Mouse (Mus musculus) liver, embryonic 15.5 days (tissue): Measurements from ENCODE around the gene Galnt2. TPM values are rescaled to one million over a fixed set of nuclear protein-coding genes. Genes with fewer than 3 reads are reported as not detected.

Experiments
- ATAC-seq: fragments of 200-750 bp; cut with Nextera tagmentation; 2 replicates; pipeline ENCODE4 v1.8.0; 2017; ENCODE audit warnings: moderate number of reproducible peaks, mild to moderate bottlenecking, moderate library complexity; ENCODE audit not compliant: insufficient read depth
- H3K27ac ChIP-seq: fragments of 300-500 bp; sonication (generic); replicated peaks from 2 replicates; pipeline ENCODE4 v1.5.1; 2015; ENCODE audit warnings: mild to moderate bottlenecking, inconsistent platforms
- H3K27me3 ChIP-seq: fragments of 300-500 bp; sonication (generic); 2 replicates; pipeline ENCODE4 v1.6.1; 2015; ENCODE audit warnings: mild to moderate bottlenecking, inconsistent platforms
- H3K36me3 ChIP-seq: fragments of 300-500 bp; sonication (generic); replicated peaks from 2 replicates; pipeline ENCODE4 v1.6.1; 2015; ENCODE audit warnings: moderate library complexity, mild to moderate bottlenecking, inconsistent platforms
- H3K4me1 ChIP-seq: fragments of 300-500 bp; sonication (generic); replicated peaks from 2 replicates; pipeline ENCODE4 v1.6.1; 2015; ENCODE audit warnings: inconsistent platforms
- H3K4me2 ChIP-seq: fragments of 300-500 bp; sonication (generic); 2 replicates; pipeline ENCODE4 v1.6.1; 2015; ENCODE audit warnings: moderate library complexity, mild to moderate bottlenecking, inconsistent platforms
- H3K4me3 ChIP-seq: fragments of 300-500 bp; sonication (generic); replicated peaks from 2 replicates; pipeline ENCODE4 v1.5.1; 2015; ENCODE audit warnings: mild to moderate bottlenecking, inconsistent platforms
- H3K9ac ChIP-seq: fragments of 300-500 bp; sonication (generic); 2 replicates; pipeline ENCODE4 v1.6.1; 2015; ENCODE audit warnings: moderate library complexity, mild to moderate bottlenecking, inconsistent platforms
- H3K9me3 ChIP-seq: fragments of 300-500 bp; sonication (generic); replicated peaks from 2 replicates; pipeline ENCODE4 v1.6.1; 2016; ENCODE audit warnings: inconsistent platforms
- whole genome bisulfite sequencing: fragments of 180-500 bp; shearing (Covaris S2); methylation state at CpG from one replicate; pipeline ENCODE4 v1.1.7; 2015; ENCODE audit warnings: mixed read lengths; ENCODE audit not compliant: insufficient replicate concordance; 5-methylcytosine and 5-hydroxymethylcytosine counted together
- polyA plus RNA-seq: library from polyadenylated mRNA; unstranded; fragments of >200 nt; fragmentation: Nextera tagmentation; extraction: Ambion mirVana; gene quantifications from 2 replicates; pipeline ENCODE4 v1.2.1, GENCODE M21; 2015

Gene Galnt2
- polyA plus RNA-seq, 1 experiment from 2014 or later, result 17.0 TPM

DNA sequence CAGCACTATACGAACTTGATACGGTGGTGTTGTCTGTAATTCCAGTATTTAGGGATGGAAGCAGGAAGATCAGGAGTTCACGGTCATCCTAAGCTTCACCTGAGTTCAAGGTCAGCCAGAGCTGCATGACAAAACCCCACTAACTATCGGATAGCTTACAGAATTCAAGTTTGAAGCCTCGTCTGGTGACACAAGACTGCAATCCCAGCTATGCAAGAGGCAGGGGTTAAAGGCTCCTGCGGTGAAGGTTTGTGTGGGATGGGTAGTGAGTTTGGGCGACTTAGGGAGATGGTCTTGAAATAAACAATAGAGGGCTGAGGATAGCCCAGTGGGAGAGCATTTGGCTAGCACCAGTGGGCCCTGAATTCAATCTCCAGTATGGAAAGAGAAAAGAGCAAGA, 33.0 kb upstream of the Galnt2 start:
- no peak overlapping the region for H3K4me2 ChIP-seq
- H3K27ac ChIP-seq, result no peak overlapping the region
- 0 out of 2 replicates have a peak, but pooled peaks cover 3% of the 10 kb centered on the region for H3K27me3 ChIP-seq
- no peak overlapping the region for H3K4me3 ChIP-seq
- ATAC-seq, result no peak
- H3K36me3 ChIP-seq, result no peaks in the 10 kb centered on the region
- H3K9ac ChIP-seq, result no peak overlapping the region
- no peaks in the 10 kb centered on the region for H3K4me1 ChIP-seq
- WGBS, result 56% methylated on average over 7 of the region's 7 CpGs
- H3K9me3 ChIP-seq, result no peaks in the 10 kb centered on the region

GRCm38 (mm10) chr8:124200400-124200799, 30.8 kb upstream of the Galnt2 start:
- 54% methylated on average over 7 of the region's 7 CpGs for WGBS
- no peaks in the 10 kb centered on the region for H3K36me3 ChIP-seq
- no peaks in the 10 kb centered on the region for H3K9me3 ChIP-seq
- H3K4me2 ChIP-seq, result no peak overlapping the region
- no peak overlapping the region for H3K4me3 ChIP-seq
- no peak for ATAC-seq
- H3K27me3 ChIP-seq, result 0 out of 2 replicates have a peak, but pooled peaks cover 3% of the 10 kb centered on the region
- no peak overlapping the region for H3K27ac ChIP-seq
- H3K9ac ChIP-seq, result no peak overlapping the region
- H3K4me1 ChIP-seq, result no peaks in the 10 kb centered on the region

GRCm38 (mm10) chr8:124201706-124202105, 29.5 kb upstream of the Galnt2 start:
- H3K9me3 ChIP-seq, result no peaks in the 10 kb centered on the region
- H3K4me2 ChIP-seq, result no peak overlapping the region
- WGBS, result 51% methylated on average over 8 of the region's 8 CpGs
- H3K27ac ChIP-seq, result no peak overlapping the region
- ATAC-seq, result no peak
- H3K27me3 ChIP-seq, result no peaks in the 10 kb centered on the region
- H3K4me3 ChIP-seq, result no peak overlapping the region
- H3K36me3 ChIP-seq, result no peaks in the 10 kb centered on the region
- H3K9ac ChIP-seq, result no peak overlapping the region
- H3K4me1 ChIP-seq, result no peaks in the 10 kb centered on the region

GRCm38 (mm10) chr8:124202895-124203294, 28.3 kb upstream of the Galnt2 start:
- no peaks in the 10 kb centered on the region for H3K9me3 ChIP-seq
- ATAC-seq, result no peak
- no peak overlapping the region for H3K4me3 ChIP-seq
- no peaks in the 10 kb centered on the region for H3K4me1 ChIP-seq
- H3K9ac ChIP-seq, result no peak overlapping the region
- H3K36me3 ChIP-seq, result no peaks in the 10 kb centered on the region
- no peak overlapping the region for H3K27ac ChIP-seq
- 57% methylated on average over 5 of the region's 5 CpGs for WGBS
- no peaks in the 10 kb centered on the region for H3K27me3 ChIP-seq
- no peak overlapping the region for H3K4me2 ChIP-seq

GRCm38 (mm10) chr8:124204001-124204601, 27.1 kb upstream of the Galnt2 start:
- Histone ChIP-seq H3K4me2 (no peak overlapping the region), H3K4me3 (no peak overlapping the region), H3K27me3 (no peaks in the 10 kb centered on the region), H3K36me3 (no peaks in the 10 kb centered on the region), H3K9ac (no peak overlapping the region), H3K27ac (no peak overlapping the region), H3K4me1 (no peaks in the 10 kb centered on the region), H3K9me3 (no peaks in the 10 kb centered on the region)
- 75% methylated on average over 13 of the region's 13 CpGs for WGBS
- no peak for ATAC-seq

- ATAC-seq, result no peak
- Histone ChIP-seq H3K4me1 (no peaks in the 10 kb centered on the region), H3K4me2 (no peak overlapping the region), H3K9ac (no peak overlapping the region), H3K36me3 (no peaks in the 10 kb centered on the region), H3K27me3 (no peaks in the 10 kb centered on the region), H3K4me3 (no peak overlapping the region), H3K9me3 (no peaks in the 10 kb centered on the region), H3K27ac (no peak overlapping the region)
- 36% methylated on average over 2 of the region's 2 CpGs for WGBS
Measured at GRCm38 (mm10) chr8:124212148-124212547, 19.0 kb upstream of the Galnt2 start.

DNA sequence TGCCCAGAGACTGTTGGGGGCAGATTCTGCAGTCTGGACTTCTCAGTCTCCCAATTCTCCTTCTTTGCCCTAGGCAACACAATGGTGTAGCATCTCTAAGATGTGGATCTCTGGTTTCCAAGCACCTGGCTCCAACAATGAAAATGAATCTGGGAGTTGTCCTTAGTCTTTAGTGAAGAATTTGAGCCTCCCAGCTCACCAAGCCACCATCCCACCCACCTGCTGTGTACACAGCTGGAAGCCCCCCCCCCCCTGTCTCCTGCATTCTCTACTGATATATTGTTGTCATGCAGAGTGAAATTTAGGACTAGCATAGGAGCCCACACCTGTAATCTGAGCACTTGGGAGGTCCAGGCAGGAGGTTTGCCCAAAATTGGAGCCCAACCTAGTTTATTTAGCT, 14.2 kb upstream of the Galnt2 start:
- H3K27me3 ChIP-seq, result no peaks in the 10 kb centered on the region
- ATAC-seq, result no peak
- H3K36me3 ChIP-seq, result no peaks in the 10 kb centered on the region
- H3K4me2 ChIP-seq, result no peak overlapping the region
- no peaks in the 10 kb centered on the region for H3K4me1 ChIP-seq
- H3K9me3 ChIP-seq, result no peaks in the 10 kb centered on the region
- no peak overlapping the region for H3K4me3 ChIP-seq
- no peak overlapping the region for H3K9ac ChIP-seq
- H3K27ac ChIP-seq, result no peak overlapping the region

DNA sequence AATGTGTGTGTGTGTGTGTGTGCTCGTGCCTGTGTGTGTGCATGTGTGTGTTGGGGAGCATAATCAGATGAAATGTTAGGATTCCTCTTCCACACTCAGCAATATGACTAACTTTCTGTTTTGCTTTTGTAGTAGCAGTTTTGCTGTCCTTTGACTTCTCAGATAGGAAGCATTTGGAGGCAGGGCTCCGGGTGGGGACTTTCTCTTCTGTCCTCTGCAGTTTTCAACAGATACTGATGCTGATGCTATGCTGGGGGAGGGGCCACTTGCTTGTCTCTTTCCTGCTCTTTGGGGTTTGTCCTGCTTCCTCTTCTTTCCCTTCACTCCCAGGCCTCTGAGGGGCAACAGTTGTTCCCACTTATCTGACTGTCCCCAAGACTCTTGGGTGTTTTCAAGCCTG, 1.3 kb upstream of the Galnt2 start:
- peaks cover 34% of the 10 kb centered on the region for H3K27me3 ChIP-seq
- no peak overlapping the region for H3K4me3 ChIP-seq
- H3K9ac ChIP-seq, result no peak overlapping the region
- 20% methylated on average over 2 of the region's 2 CpGs for WGBS
- H3K27ac ChIP-seq, result no peak overlapping the region
- H3K36me3 ChIP-seq, result no peaks in the 10 kb centered on the region
- no peak overlapping the region for H3K4me2 ChIP-seq
- H3K4me1 ChIP-seq, result peaks cover 42% of the 10 kb centered on the region
- ATAC-seq, result no peak
- H3K9me3 ChIP-seq, result no peaks in the 10 kb centered on the region

DNA sequence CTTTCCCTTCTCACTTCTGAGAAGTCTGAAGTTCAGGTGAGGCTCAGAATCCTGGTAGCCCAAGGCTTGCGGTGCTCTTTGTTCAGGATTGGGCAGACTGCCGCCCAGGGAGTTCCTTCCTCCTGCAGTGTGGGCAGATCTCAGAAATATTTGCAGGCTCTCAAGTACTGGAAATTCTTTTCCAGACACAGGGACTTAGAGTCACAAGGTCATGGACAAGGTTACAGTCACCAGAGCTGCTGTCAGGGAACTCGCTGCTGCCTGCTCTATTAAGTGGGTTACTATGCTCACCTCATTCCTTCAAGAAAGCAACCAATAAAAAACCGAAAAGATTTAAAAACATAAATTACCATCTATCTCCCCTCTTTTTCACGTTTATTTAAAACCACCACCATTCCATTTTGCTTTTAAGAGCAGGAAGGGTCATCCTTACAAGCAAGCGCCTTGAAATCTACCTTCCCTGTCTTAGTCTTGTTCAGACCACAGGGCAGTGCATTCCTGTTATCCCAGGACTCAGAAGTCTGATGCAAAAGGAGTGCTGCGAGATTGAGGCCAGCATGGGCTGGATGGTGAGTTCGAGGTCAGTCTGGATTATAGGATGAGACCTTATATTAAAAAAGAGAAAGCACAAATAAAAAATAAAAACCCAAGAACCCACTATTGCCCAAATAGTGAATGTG, 555 bp upstream of the Galnt2 start:
- Histone ChIP-seq H3K4me3 (peak overlapping the region; percentile 72), H3K36me3 (no peaks in the 10 kb centered on the region), H3K9ac (no peak overlapping the region), H3K9me3 (no peaks in the 10 kb centered on the region), H3K27me3 (peaks cover 34% of the 10 kb centered on the region), H3K4me1 (peaks cover 42% of the 10 kb centered on the region), H3K27ac (no peak overlapping the region), H3K4me2 (peak overlapping the region; percentile 95)
- 47% methylated on average over 8 of the region's 8 CpGs for WGBS
- ATAC-seq, result no peak

- H3K4me1 ChIP-seq, result peaks cover 42% of the 10 kb centered on the region
- no peaks in the 10 kb centered on the region for H3K9me3 ChIP-seq
- H3K4me2 ChIP-seq, result peak overlapping the region; percentile 95
- ATAC-seq, result peak; percentile 75
- under 1% methylated on average over 80 of the region's 83 CpGs for WGBS
- H3K9ac ChIP-seq, result peak overlapping the region; percentile 68
- H3K27me3 ChIP-seq, result peaks cover 34% of the 10 kb centered on the region
- H3K36me3 ChIP-seq, result no peaks in the 10 kb centered on the region
- peak overlapping the region; percentile 72 for H3K4me3 ChIP-seq
- peak overlapping the region; percentile 74 for H3K27ac ChIP-seq
Measured at GRCm38 (mm10) chr8:124231485-124232279, 491 bp downstream of the Galnt2 start.

DNA sequence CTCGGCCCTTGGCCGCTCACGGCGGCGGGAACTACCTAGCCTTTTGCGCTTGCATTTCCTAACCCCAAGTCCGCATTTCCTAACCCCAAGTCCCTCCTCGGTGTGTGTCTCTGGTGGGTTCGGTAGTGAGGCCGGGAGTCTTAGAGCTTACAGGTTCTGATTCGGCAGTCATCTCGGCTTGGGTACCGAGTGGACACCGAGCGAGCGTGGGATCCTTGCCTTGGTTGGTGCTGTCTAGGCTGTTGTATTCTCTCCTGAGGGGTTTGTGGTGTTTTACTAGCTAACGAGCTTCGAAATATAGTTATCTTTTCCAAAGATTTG, 1.0 kb downstream of the Galnt2 start:
- H3K27ac ChIP-seq, result no peak overlapping the region
- no peak for ATAC-seq
- 5% methylated on average over 18 of the region's 18 CpGs for whole genome bisulfite sequencing
- peak overlapping the region; percentile 72 for H3K4me3 ChIP-seq
- H3K9me3 ChIP-seq, result no peaks in the 10 kb centered on the region
- peak overlapping the region; percentile 95 for H3K4me2 ChIP-seq
- peak overlapping the region; percentile 68 for H3K9ac ChIP-seq
- peaks cover 34% of the 10 kb centered on the region for H3K27me3 ChIP-seq
- no peaks in the 10 kb centered on the region for H3K36me3 ChIP-seq
- H3K4me1 ChIP-seq, result peaks cover 42% of the 10 kb centered on the region
